Mouse (Mus musculus) small intestine, adult 2 months (tissue): Measurements from ENCODE around the gene Kansl3. TPM values are rescaled to one million over a fixed set of nuclear protein-coding genes. Genes with fewer than 3 reads are reported as not detected.
A peak's percentile ranks its signal among the peaks of the same experiment; 100 is the strongest.

Experiments used
- H3K27ac ChIP-seq: fragments of 200-500 bp; 2 replicates; pipeline ENCODE4 v1.5.1; 2012; ENCODE audit warnings: low read depth, low read length, control low read depth, inconsistent platforms; ENCODE audit not compliant: insufficient read depth
- H3K27me3 ChIP-seq: fragments of 200-500 bp; 2 replicates; pipeline ENCODE4 v1.6.1; 2012; ENCODE audit warnings: mild to moderate bottlenecking, moderate library complexity, low read length, inconsistent platforms; ENCODE audit not compliant: control insufficient read depth, insufficient read depth
- H3K36me3 ChIP-seq: fragments of 200-500 bp; 2 replicates; pipeline ENCODE4 v1.6.1; 2012; ENCODE audit warnings: mild to moderate bottlenecking, low read length, control low read depth, inconsistent platforms; ENCODE audit not compliant: control insufficient read depth, insufficient read depth
- H3K4me1 ChIP-seq: fragments of 200-500 bp; 2 replicates; pipeline ENCODE4 v1.6.1; 2012; ENCODE audit warnings: low read length, inconsistent platforms, mixed read lengths; ENCODE audit not compliant: control insufficient read depth, insufficient read depth, insufficient read length
- H3K4me3 ChIP-seq: fragments of 200-500 bp; 2 replicates; pipeline ENCODE4 v1.5.1; 2012; ENCODE audit warnings: low read depth, mild to moderate bottlenecking, control low read depth, inconsistent platforms, low read length, moderate library complexity
- CTCF ChIP-seq: fragments of 200-500 bp; IDR thresholded peaks from 2 replicates; pipeline ENCODE4 v1.5.1; 2012; ENCODE audit warnings: low read depth, mild to moderate bottlenecking, control low read depth, inconsistent platforms, low read length, moderate library complexity, mixed read lengths; ENCODE audit not compliant: insufficient replicate concordance, insufficient read length; ENCODE audit errors: extremely low read depth
- POLR2A ChIP-seq: fragments of 200-500 bp; IDR thresholded peaks from 2 replicates; pipeline ENCODE4 v1.6.1; 2012; ENCODE audit warnings: low read depth, mild to moderate bottlenecking, control low read depth, inconsistent platforms, low read length, moderate library complexity
- WGBS: fragments of 180-500 bp; shearing (Covaris S2); methylation state at CpG from one replicate; pipeline ENCODE4 v1.1.7; 2018; 5-methylcytosine and 5-hydroxymethylcytosine counted together
- polyA plus RNA-seq: library from polyadenylated mRNA; depleted of rRNA; stranded (reverse); fragments of >200 nt; gene quantifications from 2 replicates; pipeline ENCODE4 v1.2.3, GENCODE M21; 2012

Gene Kansl3
- polyA plus RNA-seq, 1 experiment, result 40.8 TPM

- Histone ChIP-seq H3K27me3 (no peaks in the 10 kb centered on the region), H3K4me3 (no peak overlapping the region), H3K4me1 (peaks cover 12% of the 10 kb centered on the region; the same call in 1 of the 2 replicates), H3K27ac (no peak overlapping the region), H3K36me3 (peaks cover 5% of the 10 kb centered on the region)
- no peak for TF ChIP-seq POLR2A
- TF ChIP-seq CTCF, result no peak
- 82% methylated on average over 6 of the region's 6 CpGs for WGBS
Observed at GRCm38 (mm10) chr1:36370918-36371317, 1.9 kb upstream of the Kansl3 start.

DNA sequence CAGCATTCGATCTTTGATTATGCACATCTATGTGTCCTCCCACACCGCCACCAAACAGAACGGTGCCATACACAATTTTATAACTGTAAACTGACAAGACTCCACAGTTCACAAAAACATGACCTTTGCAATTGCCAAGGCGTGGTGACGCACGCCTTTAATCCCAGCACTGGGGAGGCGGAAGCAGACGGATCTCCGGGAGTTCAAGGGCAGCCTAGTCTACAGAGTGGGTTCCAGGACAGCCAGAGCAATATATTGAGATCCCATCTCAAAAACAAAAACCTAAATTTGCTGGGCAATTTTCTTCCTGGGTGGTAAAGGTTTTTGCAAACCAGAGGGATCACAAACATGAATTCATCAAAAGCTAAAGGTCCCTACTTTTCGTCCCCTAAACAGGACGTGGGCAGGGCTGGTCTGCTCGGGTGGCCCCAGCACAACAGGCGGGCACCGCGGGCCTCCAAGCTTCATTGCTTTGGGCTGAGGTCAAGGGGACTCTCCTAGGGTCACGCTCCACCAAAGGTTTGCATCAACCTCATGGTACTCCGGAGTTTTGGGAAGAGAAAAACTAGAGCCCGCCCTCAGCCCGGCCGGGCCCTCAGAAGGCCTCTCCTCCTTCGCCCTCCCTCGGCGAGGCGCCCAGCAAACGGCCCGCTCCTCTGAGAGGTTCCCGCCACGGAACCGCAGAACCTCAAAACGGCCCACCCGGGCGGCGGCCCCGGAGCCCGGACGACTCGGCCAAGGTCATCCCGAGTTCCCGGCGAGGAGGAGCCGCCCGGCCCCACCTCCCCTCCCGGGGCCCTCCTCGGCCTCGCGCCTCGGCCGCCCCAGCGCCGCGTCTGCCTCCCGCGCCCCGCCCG, 641 bp downstream of the Kansl3 start:
- Histone ChIP-seq H3K27me3 (no peaks in the 10 kb centered on the region), H3K27ac (peak overlapping the region; percentile 87), H3K4me3 (peak overlapping the region; percentile 94), H3K36me3 (peaks cover 22% of the 10 kb centered on the region), H3K4me1 (peaks cover 12% of the 10 kb centered on the region; the same call in 1 of the 2 replicates)
- WGBS, result under 1% methylated on average over 54 of the region's 55 CpGs
- TF ChIP-seq CTCF, result no peak
- TF ChIP-seq POLR2A, result no peak

DNA sequence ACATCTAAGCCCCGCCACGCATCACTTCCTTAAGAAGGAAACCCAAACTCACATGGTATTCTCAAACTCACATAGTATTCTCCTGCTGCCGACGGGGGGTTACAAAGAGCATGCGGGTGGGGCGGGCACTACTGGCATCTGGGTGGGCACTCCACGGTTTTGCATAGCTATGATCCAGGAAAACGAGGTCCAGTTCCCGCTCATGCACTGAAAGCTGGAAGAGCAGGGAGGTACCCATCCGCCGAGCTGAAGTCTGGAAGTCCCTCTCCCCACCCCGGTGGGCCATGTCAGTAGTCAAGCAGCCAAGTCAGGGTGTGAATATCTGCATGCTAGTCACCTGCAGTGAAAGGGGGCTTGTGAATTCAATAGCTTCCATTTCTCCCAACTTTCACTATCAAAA, 1.3 kb downstream of the Kansl3 start:
- 27% methylated on average over 12 of the region's 12 CpGs for WGBS
- H3K27me3 ChIP-seq, result no peaks in the 10 kb centered on the region
- peak overlapping the region; percentile 94 for H3K4me3 ChIP-seq
- peaks cover 12% of the 10 kb centered on the region; the same call in 1 of the 2 replicates for H3K4me1 ChIP-seq
- TF ChIP-seq POLR2A (no peak), CTCF (no peak)
- peaks cover 26% of the 10 kb centered on the region for H3K36me3 ChIP-seq
- H3K27ac ChIP-seq, result no peak overlapping the region

DNA sequence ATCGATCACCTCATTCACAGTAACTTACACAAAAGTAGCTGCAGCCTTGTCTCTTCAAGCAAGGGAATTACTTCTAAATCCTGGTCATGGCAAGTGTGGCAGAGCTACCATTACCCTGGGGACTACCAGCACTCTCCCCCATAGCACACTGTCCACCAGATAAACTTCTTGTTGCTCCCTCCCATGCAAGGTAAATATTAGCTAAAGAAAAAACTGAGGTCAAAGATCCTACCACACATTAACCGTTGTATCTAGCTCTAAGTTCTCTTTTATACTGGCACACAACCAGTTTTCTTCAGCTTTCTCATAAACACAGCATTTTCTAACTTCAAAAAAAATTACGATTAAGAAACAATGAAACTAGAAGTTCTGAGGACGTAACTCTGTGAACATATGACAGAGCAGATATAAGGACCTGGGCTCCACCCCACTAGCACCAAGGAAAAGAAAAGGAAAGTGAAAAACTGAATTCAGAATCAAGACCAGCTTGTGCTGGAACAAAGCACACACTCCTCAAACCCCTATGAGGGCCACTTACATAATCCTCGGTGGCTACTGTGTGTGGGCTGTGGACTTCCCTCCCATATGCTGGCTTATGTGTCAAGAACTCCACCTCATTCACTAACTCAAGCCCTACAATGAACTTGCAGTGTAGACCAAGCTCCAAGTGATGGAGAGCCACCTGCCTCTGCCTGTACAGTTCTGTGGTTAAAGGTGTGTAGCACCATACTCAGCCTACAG, 11.9 kb downstream of the Kansl3 start:
- Histone ChIP-seq H3K4me1 (peaks cover 7% of the 10 kb centered on the region), H3K27me3 (no peaks in the 10 kb centered on the region), H3K36me3 (peaks cover 61% of the 10 kb centered on the region), H3K4me3 (no peak overlapping the region), H3K27ac (peak overlapping the region; percentile 20)
- TF ChIP-seq POLR2A, result no peak
- TF ChIP-seq CTCF, result no peak
- WGBS, result 35% methylated on average over 5 of the region's 5 CpGs

DNA sequence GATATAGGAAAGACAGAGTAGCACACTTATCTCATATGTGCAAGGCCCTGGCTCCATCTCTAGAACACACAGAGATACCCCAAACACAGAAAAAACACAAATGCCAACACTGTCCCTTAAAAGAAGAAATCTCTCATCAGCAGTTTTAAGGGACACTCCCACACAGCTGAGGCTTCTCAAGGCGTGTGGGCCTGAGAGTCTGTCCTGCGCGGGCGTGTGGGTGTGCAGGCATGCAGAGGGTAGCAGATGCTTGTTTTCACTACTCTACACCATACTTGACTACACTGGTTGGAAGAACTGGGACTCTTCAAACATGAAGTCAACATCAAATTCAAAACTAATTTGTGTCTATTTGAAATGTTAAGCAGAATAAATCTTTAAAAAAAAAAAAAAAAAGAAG, 16.6 kb downstream of the Kansl3 start:
- Histone ChIP-seq H3K4me3 (no peak overlapping the region), H3K36me3 (peaks cover 76% of the 10 kb centered on the region), H3K27me3 (no peaks in the 10 kb centered on the region), H3K27ac (no peak overlapping the region), H3K4me1 (peaks cover 4% of the 10 kb centered on the region; the same call in 1 of the 2 replicates)
- 92% methylated on average over 4 of the region's 4 CpGs for WGBS
- TF ChIP-seq POLR2A, result no peak
- TF ChIP-seq CTCF, result no peak

- Histone ChIP-seq H3K4me1 (peaks cover 12% of the 10 kb centered on the region; the same call in 1 of the 2 replicates), H3K36me3 (peaks cover 88% of the 10 kb centered on the region), H3K27me3 (no peaks in the 10 kb centered on the region), H3K27ac (no peak overlapping the region), H3K4me3 (no peak overlapping the region)
- TF ChIP-seq CTCF (no peak), POLR2A (no peak)
- WGBS, result 85% methylated on average over 6 of the region's 6 CpGs
Observed at GRCm38 (mm10) chr1:36342547-36342946, 26.4 kb downstream of the Kansl3 start.
